Mouse (Mus musculus) cerebellum, adult 9-11 months (tissue): ENCODE results near the gene Cttn.
A peak's percentile ranks its signal among the peaks of the same experiment; 100 is the strongest.

Source experiments
- DNase-seq: peaks from one replicate; pipeline ENCODE4 v3.0.0; 2022

Gene Cttn

DNA sequence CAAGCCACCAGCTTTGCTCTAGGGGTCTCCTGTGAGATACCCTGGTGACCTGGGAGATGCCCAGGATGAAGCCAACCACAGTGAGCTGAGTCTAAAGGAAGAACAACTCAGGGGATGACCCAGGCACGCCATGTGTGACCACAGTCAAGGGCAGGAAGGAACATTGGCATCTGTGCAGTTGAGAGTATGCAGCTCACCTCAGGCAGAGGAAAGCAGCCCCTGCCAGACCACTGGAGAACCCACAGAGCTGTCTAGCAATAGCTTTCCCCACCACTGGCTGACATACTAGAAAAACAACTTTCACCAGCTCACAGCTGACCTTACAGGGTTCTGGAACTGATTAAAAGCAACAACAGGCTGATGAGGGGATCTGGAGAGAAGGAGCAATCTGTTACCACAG lies 22.6 kb downstream of the Cttn start:
- DNase-seq: no peak

DNA sequence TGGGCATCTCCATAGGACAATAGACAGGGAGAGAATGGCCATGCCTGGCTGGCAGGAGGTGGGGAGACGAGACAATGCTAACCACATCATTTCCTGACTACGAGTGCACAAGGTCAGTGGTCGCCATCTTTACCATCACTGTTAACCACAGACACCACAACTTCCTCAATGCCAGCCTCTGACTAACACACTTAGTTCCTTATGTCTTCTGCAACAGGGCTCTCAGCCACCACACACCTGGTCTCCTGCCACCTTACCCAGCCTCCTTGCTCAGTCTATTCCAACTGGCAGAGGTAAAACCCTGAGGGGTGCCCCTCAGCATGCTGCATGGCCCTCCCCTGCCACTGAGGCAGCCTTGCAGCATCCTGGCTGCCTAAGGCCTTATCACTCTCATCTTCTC lies 23.7 kb downstream of the Cttn start:
- no peak for DNase-seq

DNA sequence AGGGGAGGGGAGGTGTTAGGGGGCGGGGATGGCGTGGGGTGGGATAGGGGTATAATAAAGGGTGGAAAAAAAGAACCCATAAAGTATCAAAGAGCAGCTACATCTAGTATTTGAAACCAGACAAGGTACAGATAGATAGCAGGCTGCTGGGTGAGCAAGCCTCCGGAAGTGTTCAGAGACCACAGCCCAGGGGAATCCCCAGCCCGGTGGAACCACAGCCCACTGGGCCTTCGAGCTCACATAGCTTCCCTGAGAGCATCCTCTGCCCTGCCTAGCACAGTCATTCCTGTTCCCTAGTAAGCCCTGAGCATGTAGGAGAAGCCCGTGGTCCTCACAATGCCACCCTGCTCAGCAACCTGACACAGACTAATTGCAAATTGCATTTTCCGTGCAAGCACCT lies 26.0 kb downstream of the Cttn start:
- DNase-seq: no peak

DNA sequence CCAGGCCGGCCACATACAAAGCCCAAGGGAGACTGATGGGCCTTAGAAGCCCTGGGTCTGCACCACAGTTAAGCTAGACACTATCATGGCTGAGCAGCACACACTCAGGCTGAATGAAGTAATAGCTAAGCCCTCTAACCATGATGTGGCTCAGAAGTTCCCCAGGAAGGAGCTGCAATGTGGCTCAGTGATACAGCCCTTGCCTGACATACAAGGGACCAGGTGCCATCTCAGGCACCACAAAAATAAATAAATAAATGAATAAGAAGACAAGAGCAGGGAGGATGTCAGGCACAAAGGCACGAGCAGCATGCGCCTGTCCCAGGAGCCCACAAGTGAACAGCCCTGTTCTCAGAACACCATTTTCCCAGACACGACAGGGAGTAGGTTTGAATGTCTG lies 28.8 kb downstream of the Cttn start:
- DNase-seq: no peak

DNA sequence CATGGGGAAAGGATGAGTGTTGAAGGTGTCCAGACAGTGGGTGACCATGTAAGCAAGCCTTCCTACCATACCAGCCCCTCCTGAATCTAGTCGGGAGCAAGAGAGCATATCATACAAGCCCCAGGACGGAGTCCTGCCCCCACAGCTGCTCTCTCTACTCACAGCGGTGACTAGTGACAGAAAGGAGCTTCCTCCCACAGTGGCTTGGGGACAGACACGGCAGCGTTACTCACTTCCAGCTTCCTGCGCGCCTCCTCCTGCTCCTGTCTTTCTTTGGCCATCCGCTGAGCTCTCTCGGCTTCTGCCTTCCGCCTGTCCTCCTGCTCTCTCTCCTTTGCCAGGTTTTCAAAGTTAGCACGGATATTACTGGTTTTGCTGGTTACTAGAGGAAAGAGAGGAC lies 29.3 kb downstream of the Cttn start:
- DNase-seq: no peak

DNA sequence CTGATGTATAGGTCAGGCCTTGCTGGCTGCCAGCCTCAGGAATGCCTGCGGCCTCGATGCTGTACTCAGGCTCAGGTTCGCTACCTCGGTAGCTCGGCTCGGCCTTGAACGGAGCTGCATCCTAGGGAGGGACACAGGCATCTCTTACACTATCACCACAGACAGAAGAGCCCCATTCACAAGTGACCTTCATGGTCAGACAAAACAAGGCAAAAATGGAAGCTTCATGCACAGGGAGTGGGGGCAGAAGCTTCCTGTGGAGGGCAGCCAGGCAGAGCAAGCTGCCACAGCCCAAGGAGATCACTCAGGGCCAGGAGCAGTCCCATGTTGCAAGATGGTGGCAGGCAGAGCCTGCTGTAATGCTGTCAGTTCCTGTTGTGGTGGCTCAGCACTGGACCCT lies 32.0 kb downstream of the Cttn start:
- no peak for DNase-seq

DNA sequence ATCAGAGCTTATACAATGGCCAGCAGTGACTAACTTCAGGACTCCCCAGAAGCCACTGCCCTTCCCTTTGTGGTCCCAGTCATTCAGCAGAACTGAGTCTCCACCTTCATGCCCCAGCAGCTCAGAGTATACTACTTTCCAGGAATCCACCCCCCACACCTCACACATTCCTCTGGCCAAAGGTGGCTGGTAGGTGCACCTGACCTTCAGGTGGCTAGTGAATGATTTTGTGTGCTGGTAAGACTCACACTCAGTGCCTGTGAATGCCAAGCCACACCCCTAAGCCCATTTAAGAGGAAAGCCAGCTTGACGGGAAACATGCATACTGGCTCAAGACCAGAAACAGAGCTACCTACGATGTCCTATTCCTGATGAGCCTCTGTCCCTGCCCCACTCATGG lies 37.9 kb downstream of the Cttn start:
- no peak for DNase-seq

DNA sequence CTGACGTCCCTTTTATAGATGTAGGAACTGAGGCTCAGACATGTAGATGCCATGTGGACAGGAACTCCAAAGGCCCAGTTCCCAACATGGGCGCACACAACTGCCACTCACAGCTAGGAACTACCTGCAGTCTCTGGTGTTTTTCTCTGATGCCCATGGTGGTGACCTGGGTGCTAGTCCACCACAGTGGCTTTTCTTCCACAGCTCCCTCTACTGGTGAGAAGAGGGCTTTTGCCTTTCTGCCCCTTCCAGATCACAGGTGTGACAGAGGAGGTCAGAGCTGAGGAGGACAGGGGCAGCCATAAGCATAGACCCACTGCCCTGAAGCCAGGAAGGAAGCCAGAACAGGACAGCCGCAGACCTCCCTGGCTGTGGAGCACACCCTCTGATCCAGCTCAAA lies 43.3 kb downstream of the Cttn start:
- DNase-seq: no peak

DNA sequence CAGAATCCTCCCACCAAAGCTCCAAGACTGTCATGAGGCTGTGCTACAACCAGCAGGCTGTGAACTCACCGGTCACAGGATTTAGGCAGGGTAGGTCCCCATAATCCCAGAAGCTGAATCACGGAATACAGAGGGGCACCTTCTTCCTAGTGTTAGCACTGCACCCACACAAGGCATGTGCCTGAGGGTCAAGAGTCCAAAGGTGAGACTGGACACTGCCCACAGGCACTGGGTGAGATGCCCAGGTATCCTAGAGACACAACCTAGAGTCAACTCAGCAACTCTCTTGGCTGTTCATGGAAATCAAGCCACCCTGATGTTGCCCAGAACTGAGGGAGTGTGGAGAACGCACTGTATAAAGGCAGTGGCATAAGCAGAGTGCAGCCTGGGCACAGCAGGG lies 44.2 kb downstream of the Cttn start:
- no peak for DNase-seq

DNA sequence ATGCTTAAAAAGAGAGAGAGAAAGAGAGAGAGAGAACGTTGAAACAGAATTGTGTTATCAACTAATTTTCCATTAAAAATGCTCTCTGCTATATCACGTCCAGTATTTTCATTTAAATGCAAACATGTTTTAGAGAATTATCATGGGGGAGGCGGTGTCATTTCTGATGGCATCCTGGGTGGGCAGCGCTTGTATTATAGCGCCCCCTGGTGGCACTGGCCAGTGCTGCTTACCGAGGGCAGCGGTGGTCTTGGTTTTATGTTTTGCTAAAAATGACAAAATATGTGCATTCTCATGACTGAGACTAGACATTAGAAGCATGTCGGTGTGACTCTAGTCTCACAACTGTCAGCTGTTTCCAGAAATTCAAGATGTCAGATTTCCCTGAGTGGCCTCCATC lies 44.9 kb downstream of the Cttn start:
- peak; percentile 27 for DNase-seq

DNA sequence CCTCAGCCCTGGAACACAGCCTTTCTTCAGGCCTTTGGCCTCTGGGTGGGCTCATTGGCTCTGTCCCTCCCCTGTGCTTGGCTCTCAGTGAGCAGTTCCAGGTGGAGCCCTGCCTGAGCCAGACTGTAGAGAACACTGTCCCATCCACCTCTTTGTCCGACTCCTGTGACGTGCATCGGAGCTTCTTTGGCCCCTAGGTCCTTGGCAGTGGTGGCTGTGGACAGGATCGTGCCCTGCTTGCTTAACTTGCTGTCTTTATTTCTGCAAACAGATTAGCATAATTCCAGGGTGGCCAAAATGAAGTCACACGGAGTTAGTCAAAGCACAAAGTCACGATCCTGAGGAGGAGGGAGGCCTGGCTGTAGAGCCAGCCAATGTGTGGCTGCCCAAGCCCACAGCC lies 49.3 kb downstream of the Cttn start:
- DNase-seq: no peak

DNA sequence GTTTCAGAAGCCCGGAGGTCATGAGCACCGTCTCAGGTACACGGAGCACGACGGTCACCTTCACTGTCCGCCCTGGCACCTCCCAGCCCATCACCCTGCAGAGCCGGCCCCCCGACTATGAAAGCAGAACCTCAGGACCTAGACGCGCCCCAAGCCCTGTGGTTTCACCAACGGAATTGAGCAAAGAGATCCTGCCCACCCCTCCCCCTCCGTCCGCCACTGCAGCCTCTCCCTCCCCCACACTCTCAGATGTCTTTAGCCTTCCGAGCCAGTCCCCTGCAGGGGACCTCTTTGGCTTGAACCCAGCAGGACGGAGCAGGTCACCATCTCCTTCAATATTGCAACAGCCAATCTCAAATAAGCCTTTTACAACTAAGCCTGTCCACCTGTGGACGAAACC lies 50.3 kb downstream of the Cttn start:
- DNase-seq: no peak

DNA sequence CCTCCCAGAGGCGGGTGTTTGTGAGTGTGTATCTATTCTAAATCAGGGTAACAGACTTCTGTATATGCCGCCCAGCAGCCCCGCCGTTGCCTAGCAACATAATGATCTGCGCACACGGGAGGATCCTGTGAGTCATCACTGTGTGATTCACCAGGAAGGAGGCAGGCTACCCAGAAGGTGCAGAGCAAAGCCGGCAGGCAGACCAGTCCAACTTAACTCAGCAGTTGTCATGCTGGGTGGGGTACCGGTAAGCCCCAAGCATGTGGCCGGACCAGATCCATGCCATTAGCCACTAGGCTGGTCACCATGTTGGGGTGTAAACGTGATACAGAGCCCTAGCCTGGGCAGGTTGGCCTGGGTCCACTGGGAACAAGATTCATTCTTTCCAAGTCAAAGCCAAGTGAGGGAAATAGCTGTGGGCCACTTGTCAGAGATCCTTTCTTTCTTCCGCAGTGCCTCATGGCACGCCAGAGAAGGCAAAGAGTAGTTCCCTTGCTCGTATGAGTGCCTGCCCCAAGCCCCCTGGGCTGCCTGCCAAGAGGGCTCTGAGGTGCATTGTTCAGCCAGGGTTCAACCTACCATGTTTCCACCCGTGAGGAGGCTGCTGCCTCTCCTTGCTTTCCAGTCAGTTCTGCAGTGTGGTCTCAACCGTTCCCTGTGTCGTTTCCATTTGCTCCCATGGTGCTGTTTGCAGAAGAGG lies 53.0 kb downstream of the Cttn start:
- peak; percentile 60 for DNase-seq

DNA sequence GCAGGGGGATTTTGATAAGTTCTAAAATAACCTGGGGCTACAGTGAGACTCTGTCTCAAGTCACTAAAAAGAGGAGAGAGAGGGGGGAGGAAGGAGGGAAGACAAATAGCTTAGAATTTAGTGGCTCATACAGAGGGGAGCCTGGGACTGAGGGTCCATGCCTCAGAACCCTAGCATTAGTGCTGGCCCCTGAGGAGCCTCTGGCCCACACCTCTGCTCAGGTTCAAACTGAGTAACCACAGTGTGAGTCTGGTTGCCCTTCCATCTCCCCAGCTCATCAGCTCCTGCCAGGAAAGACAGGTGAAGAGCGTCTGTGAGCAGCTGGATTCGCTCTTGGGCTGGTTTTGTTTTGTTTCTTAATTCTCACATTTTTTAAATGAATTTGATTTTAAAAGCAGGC lies 53.6 kb downstream of the Cttn start:
- DNase-seq: no peak

DNA sequence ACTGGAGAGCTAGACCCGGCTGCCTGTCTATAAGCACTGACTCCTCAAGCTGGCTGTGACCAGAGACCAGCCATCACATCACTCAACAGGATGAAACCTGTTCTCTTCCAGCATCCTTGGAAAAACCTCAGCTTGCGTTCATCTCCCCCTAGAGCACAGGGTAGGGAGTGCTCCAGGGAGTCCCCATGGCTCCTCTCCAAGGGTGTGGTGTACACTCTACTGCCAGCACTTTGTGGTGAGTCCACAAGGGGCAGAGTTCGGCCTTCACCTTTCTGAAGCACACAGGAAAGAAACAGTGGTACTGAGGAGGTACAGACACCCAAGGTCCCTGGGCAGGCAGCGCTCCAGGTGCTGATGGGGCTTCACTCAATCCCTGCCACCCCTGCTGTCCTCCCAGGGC lies 55.0 kb downstream of the Cttn start:
- no peak for DNase-seq

DNA sequence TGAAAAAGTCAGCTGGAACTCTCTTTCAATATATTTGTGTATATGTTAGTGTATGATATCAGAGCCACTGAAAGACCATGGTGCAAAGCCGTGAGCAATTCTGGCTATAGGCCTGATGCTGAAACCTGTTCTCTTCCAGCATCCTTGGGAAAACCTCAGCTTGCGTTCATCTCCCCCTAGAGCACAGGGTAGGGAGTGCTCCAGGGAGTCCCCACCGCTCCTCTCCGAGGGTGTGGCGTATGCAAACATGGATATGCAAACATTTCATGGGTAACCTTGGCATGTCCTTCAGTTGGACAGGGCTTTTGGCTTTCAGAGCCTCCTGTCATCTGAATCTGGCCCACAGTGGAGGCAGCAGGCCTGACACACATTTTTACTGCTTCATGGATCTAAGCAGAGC lies 56.2 kb downstream of the Cttn start:
- DNase-seq: no peak

DNA sequence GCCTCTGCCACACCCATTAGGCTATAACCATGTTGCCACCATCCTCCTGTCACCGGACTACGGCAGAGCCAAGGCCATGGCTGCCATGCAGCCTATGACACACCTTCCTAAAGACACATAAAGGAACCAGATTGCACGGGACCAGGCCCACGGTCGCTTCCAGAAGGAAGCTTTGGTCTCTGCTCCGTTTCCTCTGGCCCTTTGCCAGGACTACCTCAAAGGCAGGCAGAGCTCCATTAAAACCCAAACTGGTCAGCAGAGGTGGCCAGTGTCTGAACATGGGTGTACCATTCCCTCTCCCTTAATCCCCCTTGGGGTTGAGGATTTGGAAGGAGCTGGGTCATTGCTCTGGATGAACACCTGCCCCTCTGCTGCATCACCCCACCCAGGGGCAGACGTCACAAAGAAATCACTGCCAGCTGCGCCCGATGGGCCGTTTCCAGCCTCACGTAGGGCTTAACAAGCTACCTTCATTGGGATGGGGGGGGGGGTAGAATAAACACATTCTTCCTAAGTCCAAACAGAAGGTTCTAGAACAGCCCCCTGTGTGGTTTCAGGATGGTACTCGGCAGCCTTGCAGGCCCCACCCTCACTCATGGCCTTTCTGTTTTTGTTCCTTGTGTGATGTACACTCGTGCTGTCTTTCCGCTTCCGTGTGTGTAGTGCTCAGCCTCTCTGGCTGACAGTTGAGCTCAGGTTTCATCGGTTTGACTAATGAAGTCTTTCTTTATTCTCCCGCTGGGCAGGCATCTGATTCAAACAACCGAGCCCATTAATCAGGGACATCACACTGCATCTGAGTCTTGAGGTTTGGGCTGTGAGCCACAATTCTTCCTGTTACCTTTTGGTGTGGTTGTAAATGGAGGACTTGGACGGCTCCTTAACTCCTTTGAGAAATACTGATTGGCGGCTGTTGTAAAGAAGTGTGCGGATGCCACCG lies 58.6 kb downstream of the Cttn start:
- no peak for DNase-seq

DNA sequence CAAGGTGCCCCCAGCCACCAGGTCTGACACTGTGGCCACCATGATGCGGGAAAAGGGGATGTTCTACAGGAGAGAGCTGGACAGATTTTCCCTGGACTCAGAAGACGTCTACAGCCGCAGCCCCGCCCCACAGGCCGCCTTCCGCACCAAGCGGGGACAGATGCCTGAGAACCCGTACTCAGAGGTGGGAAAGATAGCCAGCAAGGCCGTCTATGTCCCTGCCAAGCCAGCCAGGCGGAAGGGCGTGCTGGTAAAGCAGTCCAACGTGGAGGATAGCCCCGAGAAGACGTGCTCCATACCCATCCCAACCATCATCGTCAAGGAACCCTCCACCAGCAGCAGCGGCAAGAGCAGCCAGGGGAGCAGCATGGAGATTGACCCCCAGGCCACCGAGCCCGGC lies 61.1 kb downstream of the Cttn start:
- DNase-seq: no peak

DNA sequence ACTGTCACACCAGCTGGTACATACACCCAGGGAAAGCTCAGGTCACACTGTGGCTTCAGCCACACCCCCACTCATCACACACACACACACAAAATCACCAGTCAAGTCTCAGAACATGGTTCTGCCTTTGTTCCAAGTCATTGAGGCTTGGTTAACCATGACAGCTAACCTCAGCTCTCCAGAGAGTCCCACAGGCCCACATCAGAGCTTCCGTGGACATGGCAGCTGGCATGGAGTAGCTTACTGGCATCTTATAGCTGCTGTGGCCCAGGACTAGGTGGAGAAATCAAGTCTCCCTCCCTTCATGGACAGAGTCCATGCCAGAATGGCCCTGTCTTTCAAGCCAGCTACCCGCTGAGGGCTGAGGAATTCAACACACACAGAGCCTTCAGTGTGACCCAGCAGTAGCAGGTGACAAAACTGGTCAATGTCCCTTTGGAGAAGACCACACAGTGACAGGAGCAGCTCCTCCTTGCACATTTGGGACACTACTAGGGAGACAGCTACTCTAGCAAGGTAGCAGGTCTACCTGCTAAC lies 62.3 kb downstream of the Cttn start:
- no peak for DNase-seq

DNA sequence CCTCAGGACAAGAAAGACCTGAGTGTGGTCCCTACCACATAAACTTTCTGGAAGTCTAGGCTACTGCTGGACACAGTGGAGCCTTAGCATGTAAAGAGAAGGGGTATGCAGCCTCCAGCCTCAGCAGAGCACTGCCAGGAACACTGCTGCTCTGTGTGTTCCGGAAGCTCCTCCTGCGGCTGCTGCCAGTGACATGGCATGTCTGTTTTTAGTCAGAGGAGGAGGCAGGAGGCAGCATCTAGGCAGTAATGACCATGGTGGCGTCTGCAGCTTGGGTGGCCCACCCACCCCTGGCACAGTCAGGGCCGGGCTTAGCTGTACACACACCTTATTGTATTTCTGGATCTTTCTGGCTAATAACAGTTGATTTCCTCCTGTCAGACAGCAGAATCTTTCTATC lies 63.1 kb downstream of the Cttn start:
- DNase-seq: no peak

DNA sequence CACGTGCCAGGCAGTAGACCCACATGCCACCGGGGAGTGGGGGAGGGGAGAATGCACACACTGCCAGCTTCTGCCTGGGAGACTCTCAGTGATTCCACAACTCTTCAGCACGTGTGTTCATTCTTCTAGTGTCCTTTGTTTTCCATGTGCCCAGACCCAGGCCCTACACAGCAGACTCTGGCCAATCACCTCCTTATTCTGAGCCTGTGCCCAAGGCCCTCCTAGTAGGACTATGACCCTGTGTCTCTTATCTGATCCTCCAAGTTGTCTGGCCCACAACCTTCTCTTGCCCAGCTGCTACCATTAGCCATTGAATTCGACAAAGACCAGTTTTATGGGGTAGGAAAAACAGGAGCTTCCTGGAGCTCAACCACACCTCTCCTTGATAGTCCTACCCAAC lies 68.3 kb downstream of the Cttn start:
- no peak for DNase-seq

DNA sequence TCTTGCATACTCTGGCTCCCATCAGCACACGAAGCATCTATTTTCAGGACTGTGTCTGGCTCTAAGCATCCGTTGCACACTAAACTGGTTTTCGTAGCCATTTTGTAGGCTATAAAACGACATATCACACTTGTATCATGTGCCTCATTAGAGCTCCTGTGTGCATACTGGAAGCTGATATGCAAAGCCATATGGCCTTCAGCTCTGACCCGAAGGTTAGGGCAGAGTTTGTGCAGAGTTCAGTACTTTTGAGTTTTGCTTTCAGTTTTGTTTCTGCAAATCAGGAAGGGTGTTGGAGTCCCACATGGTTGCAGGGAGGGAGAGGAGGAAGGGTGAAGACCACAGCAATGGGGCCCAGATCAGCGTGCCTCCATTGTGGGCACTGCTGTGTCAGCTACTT lies 79.1 kb downstream of the Cttn start:
- DNase-seq: no peak

DNA sequence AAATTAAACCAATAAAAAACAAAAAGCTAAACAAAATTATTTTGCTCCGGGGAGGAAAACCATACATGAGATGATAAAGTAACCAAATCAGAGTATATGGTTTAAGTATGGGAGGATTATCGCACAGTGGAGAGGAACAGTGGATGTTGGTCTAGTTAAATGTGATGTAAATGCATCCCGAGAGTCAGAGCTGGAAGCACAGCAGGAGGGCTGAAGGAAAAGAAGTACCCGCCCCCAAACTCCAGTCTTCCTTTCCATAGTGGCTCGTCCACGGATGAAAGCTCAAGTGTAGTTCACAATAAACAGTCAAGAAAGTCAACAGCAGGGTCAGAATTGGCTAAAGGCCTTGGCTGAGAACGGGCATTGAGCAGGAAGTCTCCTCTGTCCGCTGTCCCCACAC lies 80.1 kb downstream of the Cttn start:
- DNase-seq: no peak

DNA sequence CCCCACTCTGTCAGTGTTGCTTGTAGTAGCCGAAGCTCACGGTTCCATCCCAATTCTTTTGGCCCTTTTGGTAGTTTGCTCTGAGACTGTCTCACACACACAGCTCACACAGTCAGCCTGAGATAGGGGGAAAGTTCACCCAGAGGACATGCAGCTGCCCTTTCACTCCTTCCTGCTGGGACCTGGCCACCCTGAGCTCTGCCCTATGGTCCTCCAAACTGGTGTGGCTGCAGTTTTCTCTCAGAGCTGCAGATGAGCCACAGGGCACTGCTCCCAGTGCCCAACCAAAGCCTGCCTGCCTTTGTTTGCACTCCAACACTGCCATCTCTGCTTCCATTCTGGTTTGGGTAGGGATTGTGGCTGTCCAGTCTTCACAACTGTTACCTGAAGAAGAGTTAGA lies 81.1 kb downstream of the Cttn start:
- no peak for DNase-seq
